Mouse (Mus musculus): ENCODE results near the gene Arhgdia. TPM values are rescaled to one million over a fixed set of nuclear protein-coding genes. Genes with fewer than 3 reads are reported as not detected.

Gene Arhgdia
- polyA plus RNA-seq, 1 experiment: 760 TPM

DNA sequence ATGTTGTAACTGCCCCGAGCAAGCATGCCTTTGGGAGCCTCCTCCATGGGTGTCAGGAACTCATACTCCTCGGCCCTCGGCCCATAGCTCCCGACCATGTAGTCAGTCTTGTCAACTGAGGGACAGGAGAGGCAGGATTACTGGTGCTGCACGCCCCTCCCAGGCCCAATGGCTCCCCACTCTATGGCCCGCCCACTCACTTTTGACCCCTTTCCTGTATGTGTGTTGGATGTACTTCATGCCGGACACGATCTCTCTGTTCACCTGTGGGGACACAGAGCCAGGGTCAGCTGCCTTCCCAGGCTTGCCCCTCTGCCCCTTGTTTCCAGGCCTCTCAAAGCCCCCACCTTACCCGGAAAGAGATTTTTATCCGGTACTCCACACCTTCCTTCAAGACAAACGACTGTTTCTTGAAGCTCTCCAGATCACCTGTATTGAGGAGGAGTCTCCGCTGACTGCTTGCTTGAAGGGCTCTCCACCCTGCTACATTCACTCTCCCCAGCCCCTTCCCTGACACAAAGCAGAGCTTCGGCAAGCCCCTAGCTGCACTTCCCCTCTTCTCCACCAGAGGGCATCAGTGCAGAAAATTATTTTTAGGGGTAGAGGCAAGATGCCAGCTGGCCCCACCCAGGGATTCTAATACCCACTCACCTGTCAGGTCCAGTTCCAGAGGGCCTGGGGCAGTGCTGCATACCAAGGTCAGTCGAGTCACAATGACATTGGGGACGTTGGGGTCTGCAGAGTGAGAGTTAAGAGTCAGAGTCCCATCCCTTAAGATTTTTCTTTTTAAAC lies 1.9 kb downstream of the Arhgdia start:
- no peak overlapping the region for H3K27ac ChIP-seq (ENCODE audit: insufficient read depth, low read depth, low read length)
- peak overlapping the region; percentile 87 for H3K4me3 ChIP-seq (ENCODE audit: insufficient read depth, low read length)
- TF ChIP-seq CTCF (IDR thresholded peaks at IDR 0.05; ENCODE audit: low read depth, low read length): peak; percentile 66
- no peak for TF ChIP-seq POLR2A (IDR thresholded peaks at IDR 0.05; ENCODE audit: borderline replicate concordance, low read depth, low read length)
- H3K4me1 ChIP-seq (ENCODE audit: control insufficient read depth, insufficient read depth, low read length): peaks cover 22% of the 10 kb centered on the region

GRCm38 (mm10) chr11:120578694-120579243 lies 2.7 kb downstream of the Arhgdia start:
- Histone ChIP-seq H3K4me1 (ENCODE audit: control insufficient read depth, insufficient read depth, low read length) (peaks cover 24% of the 10 kb centered on the region), H3K4me3 (ENCODE audit: insufficient read depth, low read length) (no peak overlapping the region), H3K27ac (ENCODE audit: insufficient read depth, low read depth, low read length) (no peak overlapping the region)
- TF ChIP-seq CTCF (IDR thresholded peaks at IDR 0.05; ENCODE audit: low read depth, low read length) (no peak), POLR2A (IDR thresholded peaks at IDR 0.05; ENCODE audit: borderline replicate concordance, low read depth, low read length) (no peak)

DNA sequence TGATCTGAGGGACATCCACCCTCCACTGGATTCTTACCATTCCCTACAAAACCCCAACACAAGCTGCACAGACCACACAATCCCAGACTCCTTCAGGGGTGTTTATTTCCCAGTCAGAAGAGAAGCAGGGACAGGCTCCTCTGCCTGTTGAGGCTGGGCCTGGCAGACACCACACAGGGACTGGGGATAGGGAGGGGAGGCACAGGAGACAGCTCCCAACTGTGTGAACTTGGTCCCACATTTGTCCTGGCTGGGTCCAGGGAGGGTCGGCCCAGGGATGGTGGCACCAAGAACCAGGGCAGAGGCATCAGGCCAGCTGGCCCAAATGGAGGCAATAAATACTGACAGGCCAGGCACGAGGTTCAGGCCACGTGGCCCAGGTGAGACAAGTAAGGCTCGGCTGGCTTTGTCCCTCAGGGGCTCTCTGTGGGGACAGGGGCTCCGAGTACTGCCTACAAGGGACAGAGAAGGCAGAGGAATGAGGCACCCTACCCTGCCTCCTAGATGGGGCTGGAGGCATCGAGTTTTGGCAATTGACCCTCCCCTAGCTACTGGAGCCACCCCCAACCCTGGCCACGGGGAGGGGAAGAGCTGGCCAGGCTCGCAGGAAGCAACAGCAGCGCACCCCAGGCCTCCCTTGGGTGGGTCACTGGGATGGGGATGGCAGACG lies 3.3 kb downstream of the Arhgdia start:
- no peak overlapping the region for H3K4me3 ChIP-seq (ENCODE audit: insufficient read depth, low read length)
- peaks cover 24% of the 10 kb centered on the region for H3K4me1 ChIP-seq (ENCODE audit: control insufficient read depth, insufficient read depth, low read length)
- TF ChIP-seq POLR2A (IDR thresholded peaks at IDR 0.05; ENCODE audit: borderline replicate concordance, low read depth, low read length) (no peak), CTCF (IDR thresholded peaks at IDR 0.05; ENCODE audit: low read depth, low read length) (no peak)
- no peak overlapping the region for H3K27ac ChIP-seq (ENCODE audit: insufficient read depth, low read depth, low read length)

DNA sequence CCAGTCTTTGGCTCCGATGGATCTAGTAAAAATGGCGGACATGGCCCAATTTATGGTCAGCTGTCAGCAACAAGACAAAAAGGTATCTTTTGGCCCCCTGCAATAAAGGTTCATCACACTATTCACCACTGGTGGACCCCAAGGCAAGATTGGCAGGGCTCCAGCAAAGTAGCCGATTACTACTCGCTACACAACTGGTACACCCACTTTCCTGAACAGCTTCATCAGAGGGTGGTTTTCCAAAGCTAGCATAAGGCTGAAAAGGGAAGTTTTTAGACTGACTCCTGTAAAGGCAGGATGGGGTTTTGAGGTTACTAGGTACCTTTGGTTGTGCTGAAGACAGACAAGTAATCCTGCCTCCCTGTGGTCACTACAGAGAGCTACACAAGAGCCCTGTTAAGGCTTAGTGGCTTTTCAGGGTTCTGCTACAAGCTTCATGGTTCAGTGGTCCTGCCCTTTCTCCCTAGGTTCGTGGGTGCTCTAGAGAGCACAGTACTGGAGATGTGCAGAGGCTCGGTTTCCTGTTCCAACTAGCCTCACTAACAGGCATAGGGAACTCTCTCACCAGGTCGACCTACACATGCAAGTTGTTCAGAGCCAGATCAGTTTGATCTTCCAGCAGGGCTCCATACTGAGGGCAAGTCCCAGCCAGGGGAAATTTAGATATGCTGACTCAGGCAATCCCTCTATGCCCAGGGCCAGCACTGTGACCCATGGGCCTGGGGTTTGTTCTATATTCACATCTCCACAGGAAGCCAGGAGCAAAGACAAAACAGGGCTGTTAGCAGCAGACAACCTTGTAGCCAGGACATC lies 4.0 kb downstream of the Arhgdia start:
- TF ChIP-seq CTCF (IDR thresholded peaks at IDR 0.05; ENCODE audit: low read depth, low read length): no peak
- Histone ChIP-seq H3K4me1 (ENCODE audit: control insufficient read depth, insufficient read depth, low read length) (peaks cover 22% of the 10 kb centered on the region), H3K27ac (ENCODE audit: insufficient read depth, low read depth, low read length) (no peak overlapping the region), H3K4me3 (ENCODE audit: insufficient read depth, low read length) (no peak overlapping the region)

- no peak overlapping the region for H3K4me3 ChIP-seq (ENCODE audit: insufficient read depth, low read length)
- peaks cover 21% of the 10 kb centered on the region for H3K4me1 ChIP-seq (ENCODE audit: control insufficient read depth, insufficient read depth, low read length)
- TF ChIP-seq POLR2A (IDR thresholded peaks at IDR 0.05; ENCODE audit: borderline replicate concordance, low read depth, low read length) (no peak), CTCF (IDR thresholded peaks at IDR 0.05; ENCODE audit: low read depth, low read length) (no peak)
- no peak overlapping the region for H3K27ac ChIP-seq (ENCODE audit: insufficient read depth, low read depth, low read length)
Measured at GRCm38 (mm10) chr11:120576365-120576981, 5.0 kb downstream of the Arhgdia start.

- TF ChIP-seq CTCF (IDR thresholded peaks at IDR 0.05; ENCODE audit: low read depth, low read length): no peak
- no peak for TF ChIP-seq POLR2A (IDR thresholded peaks at IDR 0.05; ENCODE audit: borderline replicate concordance, low read depth, low read length)
- H3K4me1 ChIP-seq (ENCODE audit: control insufficient read depth, insufficient read depth, low read length): peaks cover 25% of the 10 kb centered on the region
- no peak overlapping the region for H3K27ac ChIP-seq (ENCODE audit: insufficient read depth, low read depth, low read length)
- no peak overlapping the region for H3K4me3 ChIP-seq (ENCODE audit: insufficient read depth, low read length)
Measured at GRCm38 (mm10) chr11:120575940-120576339, 5.5 kb downstream of the Arhgdia start.

- no peak for TF ChIP-seq POLR2A (IDR thresholded peaks at IDR 0.05; ENCODE audit: borderline replicate concordance, low read depth, low read length)
- TF ChIP-seq CTCF (IDR thresholded peaks at IDR 0.05; ENCODE audit: low read depth, low read length): no peak
- H3K27ac ChIP-seq (ENCODE audit: insufficient read depth, low read depth, low read length): 0 out of 2 replicates have a peak overlapping the region, but pooled peaks have one; percentile 7
- H3K4me3 ChIP-seq (ENCODE audit: insufficient read depth, low read length): no peak overlapping the region
- peaks cover 27% of the 10 kb centered on the region for H3K4me1 ChIP-seq (ENCODE audit: control insufficient read depth, insufficient read depth, low read length)
Measured at GRCm38 (mm10) chr11:120575046-120575445, 6.4 kb downstream of the Arhgdia start.

DNA sequence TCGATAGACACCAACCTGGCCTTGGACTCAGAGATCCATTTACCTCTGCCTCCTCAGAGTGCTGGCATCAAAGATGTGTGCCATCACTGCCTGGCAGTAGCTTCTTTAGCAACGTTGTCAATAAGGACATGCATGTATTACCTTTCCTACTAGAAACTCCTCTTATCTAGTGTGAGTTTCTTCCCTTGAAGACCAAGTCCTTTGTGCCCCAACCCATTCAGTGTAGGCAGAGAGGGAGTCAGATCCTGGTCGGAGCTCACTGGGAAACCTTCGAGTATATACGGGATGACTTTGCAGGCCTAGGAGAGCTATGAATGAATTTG lies 7.2 kb downstream of the Arhgdia start:
- H3K4me1 ChIP-seq (ENCODE audit: control insufficient read depth, insufficient read depth, low read length): peaks cover 24% of the 10 kb centered on the region
- H3K4me3 ChIP-seq (ENCODE audit: insufficient read depth, low read length): peak overlapping the region; percentile 92
- peak overlapping the region; percentile 11 for H3K27ac ChIP-seq (ENCODE audit: insufficient read depth, low read depth, low read length)
- TF ChIP-seq CTCF (IDR thresholded peaks at IDR 0.05; ENCODE audit: low read depth, low read length) (no peak), POLR2A (IDR thresholded peaks at IDR 0.05; ENCODE audit: borderline replicate concordance, low read depth, low read length) (no peak)

GRCm38 (mm10) chr11:120573585-120574277 lies 7.7 kb downstream of the Arhgdia start:
- peak overlapping the region; percentile 92 for H3K4me3 ChIP-seq (ENCODE audit: insufficient read depth, low read length)
- H3K4me1 ChIP-seq (ENCODE audit: control insufficient read depth, insufficient read depth, low read length): peaks cover 19% of the 10 kb centered on the region
- TF ChIP-seq POLR2A (IDR thresholded peaks at IDR 0.05; ENCODE audit: borderline replicate concordance, low read depth, low read length) (no peak), CTCF (IDR thresholded peaks at IDR 0.05; ENCODE audit: low read depth, low read length) (no peak)
- H3K27ac ChIP-seq (ENCODE audit: insufficient read depth, low read depth, low read length): peak overlapping the region; percentile 90
